Mouse (Mus musculus) limb, embryonic 11.5 days (tissue): ENCODE data around the gene 4930550C14Rik. TPM values are rescaled to one million over a fixed set of nuclear protein-coding genes. Genes with fewer than 3 reads are reported as not detected.

Experiments used
- ATAC-seq: fragments of 200-750 bp; cut with Nextera tagmentation; 2 replicates; pipeline ENCODE4 v1.8.0; 2017; ENCODE audit warnings: low read depth; ENCODE audit not compliant: insufficient number of reproducible peaks, low FRiP score, low TSS enrichment
- DNase-seq: peaks from one replicate; pipeline ENCODE4 v3.0.0-alpha.2; 2015; ENCODE audit warnings: low spot score
- H3K27ac ChIP-seq: fragments of 300-500 bp; sonication (generic); replicated peaks from 2 replicates; pipeline ENCODE4 v1.5.1; 2014; ENCODE audit warnings: low read depth, mild to moderate bottlenecking, low read length
- H3K27me3 ChIP-seq: fragments of 300-500 bp; sonication (generic); 2 replicates; pipeline ENCODE4 v1.6.1; 2014; ENCODE audit warnings: mild to moderate bottlenecking, low read length, mixed read lengths; ENCODE audit not compliant: control insufficient read depth, insufficient read depth
- H3K36me3 ChIP-seq: fragments of 300-500 bp; sonication (generic); 2 replicates; pipeline ENCODE4 v1.6.1; 2014; ENCODE audit warnings: mild to moderate bottlenecking, low read length, moderate library complexity, mixed read lengths; ENCODE audit not compliant: control insufficient read depth, insufficient read depth
- H3K4me1 ChIP-seq: fragments of 300-500 bp; sonication (generic); 2 replicates; pipeline ENCODE4 v1.6.1; 2014; ENCODE audit warnings: low read length, mixed read lengths; ENCODE audit not compliant: control insufficient read depth, insufficient read depth
- H3K4me2 ChIP-seq: fragments of 300-500 bp; sonication (generic); 2 replicates; pipeline ENCODE4 v1.6.1; 2014; ENCODE audit warnings: low read depth, mild to moderate bottlenecking, moderate library complexity; ENCODE audit not compliant: severe bottlenecking
- H3K4me3 ChIP-seq: fragments of 300-500 bp; sonication (generic); 2 replicates; pipeline ENCODE4 v1.5.1; 2014; ENCODE audit warnings: low read depth, low read length
- H3K9ac ChIP-seq: fragments of 300-500 bp; sonication (generic); 2 replicates; pipeline ENCODE4 v1.6.1; 2014; ENCODE audit warnings: mild to moderate bottlenecking, low read length
- H3K9me3 ChIP-seq: fragments of 300-500 bp; sonication (generic); 2 replicates; pipeline ENCODE4 v1.6.1; 2016; ENCODE audit warnings: low read length; ENCODE audit not compliant: control insufficient read depth
- WGBS: fragments of 180-500 bp; shearing (Covaris S2); extraction: QIAGEN DNeasy Blood & Tissue Kit; methylation state at CpG from one replicate; pipeline ENCODE4 v1.1.7; 2014; 5-methylcytosine and 5-hydroxymethylcytosine counted together
- polyA plus RNA-seq: library from polyadenylated mRNA; unstranded; fragments of >200 nt; fragmentation: Nextera tagmentation; extraction: Ambion mirVana; gene quantifications from 2 replicates; pipeline ENCODE4 v1.2.1, GENCODE M21; 2014

4930550C14Rik gene
- polyA plus RNA-seq, 1 experiment from 2014 or later: 0.51 TPM

DNA sequence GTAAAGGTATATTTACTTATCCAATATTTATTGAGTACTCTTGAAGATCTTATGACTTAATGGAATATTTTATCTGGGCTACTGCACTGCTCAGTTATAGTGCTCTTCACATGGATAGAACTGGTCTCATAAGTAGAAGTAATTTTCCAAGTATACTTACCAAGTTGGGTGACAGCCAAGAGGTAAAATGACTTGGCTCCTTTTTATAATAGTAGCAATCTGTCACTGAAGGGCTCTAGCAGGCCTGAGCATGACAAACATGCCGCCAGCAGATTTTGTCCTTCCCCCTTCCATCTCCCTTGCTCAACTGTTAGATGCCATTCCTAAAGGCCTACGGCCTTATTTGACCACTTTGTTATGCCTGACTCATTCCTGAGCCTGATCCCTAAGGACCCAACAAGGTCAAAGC lies 6.8 kb downstream of the 4930550C14Rik start:
- Histone ChIP-seq H3K9me3 (no peaks in the 10 kb centered on the region), H3K27ac (no peak overlapping the region), H3K36me3 (no peaks in the 10 kb centered on the region), H3K4me2 (no peak overlapping the region), H3K4me3 (no peak overlapping the region), H3K9ac (no peak overlapping the region), H3K4me1 (peaks cover 3% of the 10 kb centered on the region; the same call in 1 of the 2 replicates), H3K27me3 (no peaks in the 10 kb centered on the region)
- WGBS: 91% methylated on average over 2 of the region's 2 CpGs
- no peak for ATAC-seq
- no peak for DNase-seq

DNA sequence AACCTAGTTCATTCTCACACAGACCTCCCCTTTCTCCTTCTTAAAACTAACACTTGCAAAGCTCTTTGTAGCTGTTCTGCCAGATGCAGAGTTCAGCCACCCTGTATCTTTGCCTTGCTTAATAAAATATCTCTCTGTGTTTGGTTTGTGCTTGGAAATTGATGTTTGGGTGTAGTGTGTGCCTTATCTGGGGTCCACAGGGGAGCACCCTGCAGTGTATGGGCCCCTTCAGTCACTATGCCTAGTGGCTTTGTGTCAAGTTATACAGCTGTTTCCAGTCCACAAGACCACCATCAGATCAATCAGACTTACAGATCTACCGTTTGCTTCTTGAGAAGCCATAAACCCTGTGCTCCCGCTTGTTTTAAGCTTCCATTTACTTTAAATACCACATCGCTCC lies 7.3 kb downstream of the 4930550C14Rik start:
- Histone ChIP-seq H3K9ac (no peak overlapping the region), H3K4me2 (no peak overlapping the region), H3K27me3 (no peaks in the 10 kb centered on the region), H3K36me3 (no peaks in the 10 kb centered on the region), H3K4me1 (peaks cover 3% of the 10 kb centered on the region; the same call in 1 of the 2 replicates), H3K27ac (no peak overlapping the region), H3K4me3 (no peak overlapping the region), H3K9me3 (no peaks in the 10 kb centered on the region)
- ATAC-seq: no peak
- DNase-seq: no peak
- 77% methylated on average over 3 of the region's 3 CpGs for WGBS

DNA sequence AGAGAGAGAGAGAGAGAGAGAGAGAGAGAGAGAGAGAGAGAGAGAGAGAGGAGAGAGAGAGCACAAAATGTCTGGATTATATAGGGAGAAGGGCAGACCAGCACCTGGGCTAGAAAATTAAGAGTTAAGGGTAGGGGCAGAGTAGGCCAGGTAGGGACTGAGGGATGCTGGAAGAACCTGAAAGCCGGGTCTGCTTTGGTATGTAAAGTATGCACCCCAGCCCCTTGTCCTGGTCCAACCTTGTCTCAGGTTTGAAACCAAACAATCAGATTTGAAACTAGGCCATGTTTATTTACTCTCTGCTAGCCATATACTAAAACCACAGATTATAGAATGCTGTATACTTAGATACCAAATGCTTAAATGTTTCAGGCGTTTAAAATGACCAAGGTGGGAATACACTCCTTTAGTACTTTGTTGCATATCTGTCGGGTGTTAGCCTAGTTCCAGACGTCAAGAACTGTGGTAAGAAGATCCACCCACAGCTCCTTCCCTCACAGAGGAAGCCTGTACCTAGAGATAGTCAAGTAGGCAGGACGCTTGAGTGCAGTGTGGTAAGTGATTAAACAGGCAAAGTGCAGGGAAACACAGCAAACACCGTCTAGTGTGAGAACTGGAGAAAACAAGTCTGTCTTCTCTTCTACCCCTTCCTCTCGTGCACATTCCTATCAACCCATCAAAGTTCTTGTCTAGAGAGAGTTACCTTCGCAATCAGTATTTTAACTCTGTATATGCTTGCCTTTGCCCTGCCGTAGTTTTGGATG lies 20.2 kb downstream of the 4930550C14Rik start:
- Histone ChIP-seq H3K4me3 (no peak overlapping the region), H3K9ac (no peak overlapping the region), H3K36me3 (no peaks in the 10 kb centered on the region), H3K4me1 (no peaks in the 10 kb centered on the region), H3K4me2 (no peak overlapping the region), H3K27me3 (no peaks in the 10 kb centered on the region), H3K27ac (no peak overlapping the region), H3K9me3 (no peaks in the 10 kb centered on the region)
- 72% methylated on average over 9 of the region's 9 CpGs for WGBS
- ATAC-seq (no peak), DNase-seq (no peak)

DNA sequence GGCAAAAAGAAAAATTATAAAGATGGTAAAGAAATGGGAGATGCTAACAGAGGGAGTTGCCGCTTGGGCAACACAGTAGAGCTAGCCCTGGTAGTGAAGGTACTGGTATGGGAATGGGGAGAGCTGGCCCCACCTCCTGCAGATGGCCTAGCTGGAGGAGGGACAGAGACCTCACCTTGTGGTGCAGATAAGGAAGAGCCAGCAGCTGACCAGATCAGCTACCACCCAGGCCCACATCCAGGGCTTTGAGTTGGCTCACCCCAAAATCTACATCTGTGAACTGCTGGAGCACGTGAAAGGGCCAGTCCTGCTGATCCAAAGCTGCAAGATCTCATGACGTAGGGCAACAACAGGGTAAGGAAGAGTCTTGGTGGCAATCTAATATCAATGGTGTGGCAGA lies 24.6 kb downstream of the 4930550C14Rik start:
- ATAC-seq (no peak), DNase-seq (no peak)
- WGBS: 89% methylated on average over 3 of the region's 3 CpGs
- no peak overlapping the region for H3K9ac ChIP-seq
- H3K4me2 ChIP-seq: no peak overlapping the region
- no peaks in the 10 kb centered on the region for H3K4me1 ChIP-seq
- no peaks in the 10 kb centered on the region for H3K36me3 ChIP-seq
- no peaks in the 10 kb centered on the region for H3K9me3 ChIP-seq
- no peak overlapping the region for H3K27ac ChIP-seq
- no peak overlapping the region for H3K4me3 ChIP-seq
- no peaks in the 10 kb centered on the region for H3K27me3 ChIP-seq

DNA sequence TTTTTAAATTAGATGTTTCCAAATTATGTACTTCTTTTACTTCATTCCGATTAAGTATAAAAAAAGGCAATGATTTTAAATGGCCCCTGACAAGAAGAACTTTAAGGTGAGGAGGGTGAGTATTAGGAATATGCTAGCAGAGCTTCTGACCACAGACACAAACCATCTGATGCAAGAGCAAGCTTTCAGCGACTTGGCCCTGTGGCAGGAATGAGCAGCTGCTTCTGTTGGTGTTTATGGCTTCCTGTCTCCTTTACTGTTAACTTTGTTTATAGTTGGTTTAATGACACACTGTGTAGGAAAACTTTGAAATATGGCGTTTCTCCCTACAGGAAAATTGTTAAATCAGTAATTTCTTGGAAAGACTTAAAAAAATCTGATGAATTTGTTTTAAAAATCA lies 25.5 kb downstream of the 4930550C14Rik start:
- Histone ChIP-seq H3K4me2 (no peak overlapping the region), H3K36me3 (no peaks in the 10 kb centered on the region), H3K27me3 (no peaks in the 10 kb centered on the region), H3K9me3 (no peaks in the 10 kb centered on the region), H3K27ac (no peak overlapping the region), H3K4me1 (no peaks in the 10 kb centered on the region), H3K4me3 (no peak overlapping the region), H3K9ac (no peak overlapping the region)
- DNase-seq: no peak
- 50% methylated on average over 3 of the region's 3 CpGs for WGBS
- ATAC-seq: no peak

DNA sequence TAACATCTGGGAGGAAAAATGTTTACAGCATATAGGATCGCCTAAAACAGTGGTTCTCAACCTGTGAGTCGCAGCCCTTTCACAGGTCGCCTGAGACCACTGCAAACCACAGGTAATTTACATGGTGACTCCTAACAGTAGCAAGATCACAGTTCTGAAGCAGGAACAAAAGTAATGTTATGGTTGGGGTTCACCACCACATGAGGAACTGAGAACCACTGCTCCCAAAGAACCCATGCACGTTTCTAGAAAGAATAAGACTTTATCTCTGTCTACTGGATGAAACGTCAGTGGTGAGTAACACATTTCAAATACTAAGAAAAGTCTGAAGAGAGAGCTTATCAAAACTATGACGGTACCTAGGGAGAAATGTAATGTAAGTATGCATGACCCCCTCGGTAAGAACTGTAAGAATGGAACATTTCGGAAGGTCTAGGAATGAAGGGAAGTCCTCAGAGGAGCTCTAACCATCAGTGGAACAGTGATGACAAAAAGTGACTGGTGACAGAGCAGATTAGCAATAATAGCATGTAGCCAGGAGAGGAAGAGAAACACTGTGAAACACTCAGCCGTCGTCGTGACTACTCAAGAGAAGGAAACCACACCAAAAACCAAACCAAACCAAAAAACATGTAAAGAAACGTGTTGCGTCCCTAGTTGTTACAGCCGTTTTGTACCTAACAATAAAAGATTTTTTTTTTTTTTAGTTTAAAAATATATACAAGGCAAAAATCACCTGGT lies 33.9 kb downstream of the 4930550C14Rik start:
- no peak overlapping the region for H3K9ac ChIP-seq
- H3K27me3 ChIP-seq: no peaks in the 10 kb centered on the region
- 92% methylated on average over 14 of the region's 14 CpGs for WGBS
- H3K36me3 ChIP-seq: no peaks in the 10 kb centered on the region; the same call in 1 of the 2 replicates
- H3K4me2 ChIP-seq: no peak overlapping the region
- no peaks in the 10 kb centered on the region for H3K9me3 ChIP-seq
- H3K4me1 ChIP-seq: no peaks in the 10 kb centered on the region
- DNase-seq (no peak), ATAC-seq (no peak)
- H3K4me3 ChIP-seq: no peak overlapping the region
- H3K27ac ChIP-seq: no peak overlapping the region

DNA sequence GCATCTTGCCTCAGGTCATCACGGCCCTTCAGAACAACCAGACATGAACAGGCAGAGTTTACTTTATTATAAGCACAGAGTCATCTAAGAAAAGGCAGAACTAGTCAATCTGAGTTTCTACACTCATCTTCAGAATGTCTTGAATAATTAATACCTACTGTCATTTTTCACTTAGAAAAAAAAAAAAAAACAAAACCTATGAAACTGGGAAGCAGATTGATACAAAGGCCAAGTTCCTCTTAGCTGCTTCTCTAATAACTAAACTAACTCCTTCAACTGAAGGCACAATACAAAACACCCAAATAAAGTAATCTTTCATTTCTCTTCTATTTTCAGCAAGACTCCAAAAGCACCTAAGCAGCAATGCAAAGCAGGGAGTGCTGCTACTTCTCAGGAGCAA lies 48.5 kb downstream of the 4930550C14Rik start:
- Histone ChIP-seq H3K27ac (no peak overlapping the region), H3K4me2 (no peak overlapping the region), H3K36me3 (peaks cover 4% of the 10 kb centered on the region; the same call in 1 of the 2 replicates), H3K9me3 (no peaks in the 10 kb centered on the region), H3K27me3 (no peaks in the 10 kb centered on the region), H3K4me1 (no peaks in the 10 kb centered on the region), H3K9ac (no peak overlapping the region), H3K4me3 (no peak overlapping the region)
- ATAC-seq: no peak
- WGBS: 89% methylated on average over 1 of the region's 1 CpGs
- DNase-seq: no peak

DNA sequence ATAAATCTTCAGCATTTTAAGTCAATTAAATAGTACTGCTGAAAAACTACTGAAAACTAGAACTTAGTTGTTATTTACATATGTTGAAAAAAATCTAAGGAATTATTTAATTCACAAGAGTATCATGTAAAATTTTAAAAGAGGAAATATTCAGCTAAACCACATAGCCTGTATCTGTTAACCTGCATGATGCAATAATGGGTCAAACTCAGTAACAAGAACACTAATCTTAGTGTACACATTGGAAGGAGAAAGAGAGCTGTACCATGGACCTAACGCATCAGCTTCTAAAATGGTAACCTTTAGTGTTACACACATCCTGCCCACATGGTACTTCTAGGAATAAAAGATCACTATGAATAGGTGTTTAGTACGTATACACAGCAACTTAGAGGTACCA lies 49.9 kb downstream of the 4930550C14Rik start:
- no peak for ATAC-seq
- H3K9ac ChIP-seq: no peak overlapping the region
- no peak overlapping the region for H3K4me3 ChIP-seq
- DNase-seq: no peak
- peaks cover 4% of the 10 kb centered on the region; the same call in 1 of the 2 replicates for H3K36me3 ChIP-seq
- no peaks in the 10 kb centered on the region for H3K4me1 ChIP-seq
- no peak overlapping the region for H3K4me2 ChIP-seq
- no peaks in the 10 kb centered on the region for H3K27me3 ChIP-seq
- WGBS: 97% methylated on average over 2 of the region's 2 CpGs
- no peaks in the 10 kb centered on the region for H3K9me3 ChIP-seq
- no peak overlapping the region for H3K27ac ChIP-seq
